Mouse (Mus musculus): ENCODE results near the gene Catsperz.

The Catsperz gene

GRCm38 (mm10) chr19:6925307-6925573 is at the start of gene Catsperz:
Catsperz (minus strand) TSS chr19:6925380.
- DNase-seq (ENCODE audit: low spot score), result no peak

DNA sequence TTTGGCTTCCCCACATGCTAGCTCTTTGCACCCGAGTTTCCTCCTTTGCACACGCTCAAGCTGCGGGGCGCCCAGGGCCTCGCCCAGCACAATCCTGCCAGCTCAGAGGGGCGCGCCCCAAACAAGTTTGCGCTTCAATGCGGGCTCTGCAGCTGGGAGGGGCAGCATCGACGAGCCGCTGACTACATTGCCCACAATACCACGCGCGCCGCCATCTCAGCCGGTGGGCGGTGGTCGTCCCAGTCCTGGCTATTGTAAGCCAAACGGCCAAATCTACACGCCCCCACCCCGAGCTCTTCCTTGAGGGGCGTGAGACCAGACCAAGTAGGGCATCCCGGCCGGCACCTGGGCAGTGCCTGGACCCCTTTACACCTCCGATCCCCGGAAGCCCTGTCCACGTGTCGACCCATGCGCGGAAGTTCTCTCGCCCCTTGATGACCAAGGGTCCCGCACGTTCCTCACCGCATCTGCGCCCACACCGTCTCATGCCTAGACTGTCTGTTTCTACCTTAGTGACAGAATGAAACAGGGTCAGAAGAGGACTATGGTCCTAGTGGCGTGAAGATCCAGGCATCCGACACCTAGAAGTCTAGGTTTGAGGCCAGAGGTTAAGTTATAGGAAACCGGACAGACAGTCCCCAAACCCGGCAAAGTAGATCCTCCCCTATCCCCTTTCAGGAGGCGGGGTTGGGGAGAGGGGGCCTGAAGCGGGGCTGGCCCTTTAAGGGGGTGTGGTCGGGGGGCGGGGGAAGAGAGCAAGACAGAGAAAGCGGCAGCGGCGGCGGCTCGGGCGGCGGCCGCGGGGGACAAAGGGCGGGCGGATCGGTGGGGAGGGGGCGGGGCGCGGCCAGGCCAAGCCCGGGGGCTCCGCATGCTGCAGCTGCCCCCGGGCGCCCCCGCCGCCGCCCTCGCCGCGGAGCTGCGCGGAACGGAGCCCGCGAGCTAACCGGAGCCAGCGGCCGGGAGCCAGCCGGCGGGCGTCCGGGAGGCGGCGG is 49.3 kb upstream of the Catsperz start, which contains the start of gene Ppp1r14b:
Ppp1r14b (plus strand) TSS at position 758 of the 995 bp plus-strand sequence.
- peak; percentile 77 for DNase-seq (ENCODE audit: low spot score)

DNA sequence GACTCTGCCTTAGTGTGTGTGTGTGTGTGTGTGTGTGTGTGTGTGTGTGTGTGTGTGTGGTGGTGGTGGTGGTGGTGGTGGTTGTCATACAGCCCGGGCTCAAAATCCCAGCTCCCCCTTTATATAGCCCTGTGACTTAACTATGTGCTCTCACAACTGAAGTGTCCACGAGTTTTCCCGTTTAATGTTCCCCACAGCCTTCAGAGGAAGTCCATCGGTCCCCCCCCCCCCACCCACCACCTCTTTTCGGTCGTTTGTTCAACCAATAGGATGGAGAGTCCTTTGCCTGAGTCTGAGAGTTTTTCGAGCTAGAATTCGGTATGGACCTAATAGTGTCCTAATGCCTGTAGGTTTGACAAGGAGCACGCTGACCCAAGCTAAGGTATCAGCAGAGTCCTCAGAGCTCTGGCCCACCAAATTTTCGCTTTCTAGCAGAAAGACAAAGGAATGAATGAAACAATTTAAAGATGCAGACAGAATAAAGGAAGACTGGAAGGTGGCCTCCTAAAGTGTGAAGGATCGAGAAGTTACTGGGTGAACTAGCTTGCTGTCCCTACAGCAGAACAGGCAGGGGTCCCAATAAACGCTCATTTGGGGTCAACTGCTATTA is 48.5 kb upstream of the Catsperz start:
- DNase-seq (ENCODE audit: low spot score), result no peak

GRCm38 (mm10) chr19:6972247-6972917 is 47.2 kb upstream of the Catsperz start:
- no peak for DNase-seq (ENCODE audit: low spot score)

DNA sequence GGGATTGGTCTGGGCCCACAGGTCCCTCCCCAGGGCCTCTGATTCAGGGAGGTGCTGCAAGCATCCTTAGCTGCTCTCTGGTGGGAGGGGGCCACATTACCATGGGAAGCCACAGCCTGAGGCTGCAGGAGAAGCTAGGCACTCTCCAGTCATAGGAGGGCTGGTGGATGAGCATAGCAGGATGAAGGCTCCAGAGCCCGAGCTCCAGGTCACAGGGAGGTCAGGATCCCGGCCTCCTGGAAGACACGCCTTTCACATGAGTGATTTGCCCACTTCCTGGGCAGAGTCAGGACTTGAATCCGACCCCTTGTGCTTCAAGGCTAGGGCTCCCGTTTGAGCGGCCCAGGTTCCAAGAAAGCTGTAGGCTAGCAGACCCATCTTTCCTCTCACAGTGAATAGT is 46.5 kb upstream of the Catsperz start:
- DNase-seq (ENCODE audit: low spot score), result no peak

- no peak for DNase-seq (ENCODE audit: low spot score)
Measured at GRCm38 (mm10) chr19:6970460-6971085, 45.4 kb upstream of the Catsperz start.

DNA sequence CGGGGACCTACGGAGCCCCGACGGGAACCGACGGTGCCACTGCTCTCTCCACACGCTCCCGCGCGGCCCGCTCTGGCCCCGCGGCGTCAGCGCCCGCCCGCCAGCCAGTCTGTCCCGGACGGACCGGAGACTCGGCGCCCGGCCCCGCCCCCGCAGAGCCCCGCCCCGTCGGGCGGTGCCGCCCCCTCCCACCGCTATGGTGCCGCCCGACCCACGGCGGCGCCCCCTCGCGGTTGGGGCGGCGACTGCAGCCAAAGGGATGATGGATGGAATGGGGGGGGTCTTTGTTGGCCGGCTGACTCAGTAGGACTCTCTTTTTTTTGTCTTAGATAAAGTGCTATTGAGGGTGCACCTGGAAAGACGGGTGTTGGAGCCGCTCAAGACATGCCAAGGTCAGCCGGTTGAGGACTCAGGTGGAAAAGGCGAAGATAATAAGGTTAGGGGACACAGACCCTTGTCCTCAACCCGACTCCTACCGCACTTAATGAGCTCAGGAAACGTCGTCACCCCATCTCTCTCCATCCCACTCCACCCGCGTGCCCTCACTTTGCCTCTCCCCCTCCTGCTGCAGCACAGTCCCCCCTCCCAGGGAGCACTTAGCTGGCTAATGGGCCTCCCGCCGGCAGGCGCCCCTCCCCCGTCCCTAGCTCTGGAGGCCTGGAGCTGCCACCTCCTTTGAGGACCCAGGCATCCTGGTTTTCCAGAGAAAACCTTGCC is 44.6 kb upstream of the Catsperz start:
- peak; percentile 65 for DNase-seq (ENCODE audit: low spot score)

- no peak for DNase-seq (ENCODE audit: low spot score)
Measured at GRCm38 (mm10) chr19:6969291-6969664, 44.1 kb upstream of the Catsperz start.

- DNase-seq (ENCODE audit: low spot score), result no peak
Measured at GRCm38 (mm10) chr19:6968491-6969271, 43.5 kb upstream of the Catsperz start.

GRCm38 (mm10) chr19:6956461-6956860 is 31.3 kb upstream of the Catsperz start:
- no peak for DNase-seq (ENCODE audit: low spot score)

DNA sequence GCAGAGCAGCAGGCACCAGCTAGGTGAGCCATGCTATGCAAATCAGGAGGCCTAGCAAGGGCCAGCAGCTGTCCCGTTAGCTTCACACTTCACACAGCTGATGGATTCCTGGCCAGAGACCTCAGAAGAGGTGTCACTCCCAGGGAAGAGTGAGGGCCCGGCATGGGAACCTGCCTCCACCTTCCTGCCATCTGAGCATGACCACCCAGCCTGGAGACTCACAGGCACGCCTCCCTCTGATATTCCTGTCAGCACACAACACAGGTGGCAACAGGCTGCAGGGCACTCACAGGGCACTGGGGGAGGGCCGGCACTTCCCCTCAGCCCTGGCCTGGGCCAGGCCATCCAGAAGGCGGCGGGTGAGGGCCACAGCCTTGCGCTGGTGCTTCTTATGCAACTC is 30.2 kb upstream of the Catsperz start:
- no peak for DNase-seq (ENCODE audit: low spot score)

- DNase-seq (ENCODE audit: low spot score), result no peak
Measured at GRCm38 (mm10) chr19:6954046-6954445, 28.9 kb upstream of the Catsperz start.

DNA sequence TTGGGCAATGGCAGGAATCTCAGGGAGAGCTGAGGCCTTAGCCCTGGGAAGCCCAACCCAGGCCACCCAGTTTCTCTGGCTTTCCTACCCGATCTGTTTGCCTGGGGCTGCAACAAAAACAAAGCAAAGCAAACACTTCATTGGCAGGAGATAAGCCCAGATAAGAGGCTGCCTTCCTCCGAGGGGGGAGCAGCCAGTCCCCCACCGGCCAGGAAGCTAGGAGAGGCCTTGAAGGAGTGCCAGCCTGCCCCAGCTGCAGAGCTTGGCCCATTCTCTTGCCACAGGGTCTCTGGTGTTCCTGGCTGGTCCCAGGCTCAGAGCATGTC is 27.5 kb upstream of the Catsperz start:
- no peak for DNase-seq (ENCODE audit: low spot score)

- DNase-seq (ENCODE audit: low spot score), result peak; percentile 34
Measured at GRCm38 (mm10) chr19:6951994-6952711, 27.0 kb upstream of the Catsperz start.

GRCm38 (mm10) chr19:6951381-6951968 is 26.3 kb upstream of the Catsperz start:
- DNase-seq (ENCODE audit: low spot score), result peak; percentile 62

GRCm38 (mm10) chr19:6950613-6951153 is 25.5 kb upstream of the Catsperz start:
- DNase-seq (ENCODE audit: low spot score), result peak; percentile 37

DNA sequence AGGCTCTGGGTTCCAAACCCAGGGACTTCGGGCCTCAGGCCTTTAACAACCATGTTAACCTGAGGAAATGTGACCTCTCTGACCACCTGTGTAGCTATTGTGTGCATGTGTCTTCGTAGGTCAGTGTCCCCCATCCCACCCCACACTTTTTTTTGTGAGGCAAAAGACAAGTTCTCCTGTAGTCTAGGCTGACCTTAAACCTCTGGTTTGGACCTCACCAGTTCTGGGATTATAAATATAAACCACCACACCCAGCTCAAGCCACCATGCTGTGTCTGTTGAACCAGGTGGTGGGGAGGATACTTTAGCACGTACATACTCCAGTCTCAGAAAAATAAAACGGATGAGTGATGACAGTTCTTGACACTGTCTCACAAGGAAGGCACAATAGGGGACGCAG is 24.8 kb upstream of the Catsperz start:
- DNase-seq (ENCODE audit: low spot score), result no peak

- DNase-seq (ENCODE audit: low spot score), result no peak
Measured at GRCm38 (mm10) chr19:6949532-6949931, 24.4 kb upstream of the Catsperz start.

GRCm38 (mm10) chr19:6948186-6948585 is 23.0 kb upstream of the Catsperz start:
- no peak for DNase-seq (ENCODE audit: low spot score)

GRCm38 (mm10) chr19:6947742-6948141 is 22.6 kb upstream of the Catsperz start:
- DNase-seq (ENCODE audit: low spot score), result no peak

All from T-cell, adult 2 months (primary cell).